Mouse (Mus musculus): ENCODE results near the gene Setd5.
A peak's percentile ranks its signal among the peaks of the same experiment; 100 is the strongest.

The Setd5 gene

DNA sequence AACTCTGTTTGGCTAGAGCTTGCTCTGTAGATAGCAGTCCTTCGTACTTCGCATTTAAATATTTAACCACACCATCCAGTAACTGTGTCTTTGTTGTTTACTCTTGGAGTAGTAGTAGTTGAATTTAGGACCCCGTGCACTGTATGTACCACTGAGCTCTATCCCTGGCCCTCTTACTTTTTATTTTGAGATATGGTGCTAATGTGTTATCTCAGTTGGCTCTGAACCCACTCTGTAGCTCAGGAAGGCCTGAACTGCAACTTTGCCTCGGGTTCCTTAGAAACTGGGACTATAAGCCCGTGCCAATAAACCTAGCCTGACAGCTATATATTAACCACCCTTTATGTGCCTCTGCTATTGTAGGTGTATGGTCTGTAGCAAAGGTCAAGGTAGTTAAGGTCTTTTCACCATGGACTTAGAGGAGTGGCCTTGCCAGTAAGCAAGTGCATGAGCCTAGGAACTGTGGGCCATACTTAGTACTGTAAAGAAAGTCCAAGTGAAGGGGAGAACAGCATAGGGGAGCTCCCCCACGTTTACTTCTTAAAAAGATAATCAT is 22.5 kb upstream of the Setd5 start:
- DNase-seq (ENCODE audit: inconsistent ontology term): no peak

- DNase-seq (ENCODE audit: inconsistent ontology term): no peak
These were observed 16.1 kb upstream of the Setd5 start for GRCm38 (mm10) chr6:113060892-113061563.

GRCm38 (mm10) chr6:113062253-113062652 is 14.9 kb upstream of the Setd5 start:
- DNase-seq (ENCODE audit: inconsistent ontology term): peak; percentile 95

DNA sequence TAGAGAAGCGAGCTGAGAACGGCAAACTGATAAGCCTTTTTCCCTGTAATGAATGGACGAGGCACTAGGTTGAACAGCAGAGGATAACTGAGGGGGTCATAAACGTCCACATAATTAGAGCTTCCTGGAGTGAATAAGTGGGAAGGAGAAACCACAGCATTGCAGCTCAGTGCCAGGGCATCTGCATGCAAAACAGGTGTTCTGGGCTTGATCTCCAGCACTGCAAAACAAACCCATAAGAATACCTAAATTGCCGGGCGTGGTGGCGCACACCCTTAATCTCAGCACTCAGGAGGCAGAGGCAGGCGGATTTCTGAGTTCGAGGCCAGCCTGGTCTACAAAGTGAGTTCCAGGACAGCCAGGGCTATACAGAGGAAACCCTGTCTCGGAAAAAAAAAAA is 13.8 kb upstream of the Setd5 start:
- DNase-seq (ENCODE audit: inconsistent ontology term): no peak

DNA sequence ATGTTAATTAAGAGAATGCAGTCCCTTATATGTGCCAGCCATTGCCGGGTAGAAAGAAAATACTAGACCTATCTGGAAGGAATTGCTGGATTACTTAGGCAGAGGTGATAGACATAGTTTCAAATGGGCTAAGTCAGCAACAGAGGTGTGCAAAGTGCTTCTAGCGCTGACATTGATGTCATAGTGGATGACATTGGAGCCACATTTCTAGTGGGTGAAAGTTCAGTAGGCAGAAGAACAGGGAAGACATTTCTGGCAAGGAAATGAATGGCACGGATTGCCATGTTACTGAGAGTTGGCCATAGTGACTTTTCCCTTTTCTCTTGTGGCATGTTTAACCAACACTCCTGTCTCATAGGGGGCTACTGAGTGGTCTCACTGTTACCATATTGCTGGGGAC is 12.0 kb upstream of the Setd5 start:
- no peak for DNase-seq (ENCODE audit: inconsistent ontology term)

DNA sequence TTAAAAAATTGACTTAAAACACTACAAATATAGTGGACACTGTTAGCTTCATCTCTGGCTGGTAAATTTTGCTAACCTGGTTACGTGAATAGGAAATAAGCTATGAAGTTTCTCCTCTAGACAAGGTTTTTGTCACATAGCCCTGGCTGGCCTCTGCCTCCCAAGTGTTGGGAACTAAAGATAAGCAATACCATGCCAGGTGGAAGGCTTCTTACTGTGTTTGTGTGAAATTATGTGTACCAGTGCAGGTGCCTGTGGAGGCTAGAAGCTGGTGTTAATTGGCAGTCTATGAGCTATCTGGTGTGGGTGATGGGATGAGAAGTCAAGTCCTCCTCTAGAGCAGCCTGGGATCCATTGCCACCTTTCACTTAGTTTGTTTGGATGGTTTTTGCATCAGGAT is 8.0 kb upstream of the Setd5 start:
- DNase-seq (ENCODE audit: inconsistent ontology term): no peak

- peak; percentile 41 for DNase-seq (ENCODE audit: inconsistent ontology term)
These were observed 1.9 kb upstream of the Setd5 start for GRCm38 (mm10) chr6:113075261-113075660.

- peak; percentile 100 for DNase-seq (ENCODE audit: inconsistent ontology term)
These were observed 1.0 kb upstream of the Setd5 start for GRCm38 (mm10) chr6:113076012-113076685.

- no peak for DNase-seq (ENCODE audit: inconsistent ontology term)
These were observed 435 bp downstream of the Setd5 start for GRCm38 (mm10) chr6:113077569-113078030.

- peak; percentile 51 for DNase-seq (ENCODE audit: inconsistent ontology term)
These were observed 1.0 kb downstream of the Setd5 start for GRCm38 (mm10) chr6:113078031-113078721.

DNA sequence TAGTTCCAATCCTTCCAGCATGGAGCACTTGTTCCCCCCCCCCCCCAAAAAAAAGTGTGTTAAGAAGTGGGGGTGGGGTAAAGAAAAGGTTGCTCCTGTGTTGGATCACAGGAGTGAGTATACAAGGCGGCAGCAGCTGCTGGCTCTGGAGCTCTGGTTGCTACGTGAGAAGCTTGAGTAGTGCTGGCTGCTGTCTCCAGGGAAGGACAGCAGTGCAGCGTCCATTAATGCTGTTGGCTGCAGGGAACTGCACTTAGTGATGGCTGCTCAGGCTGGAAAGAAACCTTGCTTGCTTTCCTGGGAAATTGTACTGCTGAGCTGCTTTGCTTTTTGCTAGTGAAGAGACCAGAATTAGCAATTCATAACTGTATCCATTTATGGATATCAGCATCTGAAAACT is 2.3 kb downstream of the Setd5 start:
- no peak for DNase-seq (ENCODE audit: inconsistent ontology term)

DNA sequence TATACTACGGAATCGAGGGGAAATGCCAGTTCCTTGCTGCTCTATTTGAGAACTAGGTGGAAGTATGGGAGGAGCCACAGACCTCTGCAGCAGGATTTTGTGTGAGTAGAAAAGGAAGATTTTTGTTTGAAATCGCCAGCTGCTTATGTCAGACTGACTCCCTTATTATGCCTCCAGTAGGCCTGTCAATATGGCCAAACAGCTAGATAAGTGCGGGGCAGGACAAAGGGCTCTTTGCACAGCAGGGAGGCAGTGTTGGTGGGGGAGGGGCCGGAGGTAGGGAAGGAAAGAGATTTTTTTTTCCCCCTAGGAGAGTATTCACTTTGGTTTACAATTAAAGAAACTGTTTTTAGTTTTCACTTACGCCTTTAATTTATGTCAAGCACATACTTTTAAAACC is 5.1 kb downstream of the Setd5 start:
- no peak for DNase-seq (ENCODE audit: inconsistent ontology term)

DNA sequence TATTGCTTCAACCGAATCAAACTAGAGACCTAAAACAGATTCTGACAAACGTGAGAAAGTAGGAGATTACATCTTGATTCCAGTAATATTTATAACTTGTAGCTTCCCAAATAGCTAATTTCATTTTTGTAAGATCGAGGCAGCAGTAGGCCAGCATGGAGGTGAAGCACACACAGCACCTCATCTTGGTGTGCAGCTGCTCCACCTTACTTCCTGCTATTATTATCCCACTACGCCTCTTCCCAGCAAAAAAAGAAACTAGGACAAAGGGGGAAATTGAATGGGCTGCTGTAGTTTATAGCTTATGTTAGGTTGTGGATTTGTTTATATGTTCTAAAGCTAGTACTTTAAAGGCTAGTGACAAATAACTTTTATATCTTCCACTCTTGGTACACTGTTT is 7.4 kb downstream of the Setd5 start:
- DNase-seq (ENCODE audit: inconsistent ontology term): no peak

- DNase-seq (ENCODE audit: inconsistent ontology term): no peak
These were observed 16.0 kb downstream of the Setd5 start for GRCm38 (mm10) chr6:113093206-113093605.

- no peak for DNase-seq (ENCODE audit: inconsistent ontology term)
These were observed 18.4 kb downstream of the Setd5 start for GRCm38 (mm10) chr6:113095547-113095946.

DNA sequence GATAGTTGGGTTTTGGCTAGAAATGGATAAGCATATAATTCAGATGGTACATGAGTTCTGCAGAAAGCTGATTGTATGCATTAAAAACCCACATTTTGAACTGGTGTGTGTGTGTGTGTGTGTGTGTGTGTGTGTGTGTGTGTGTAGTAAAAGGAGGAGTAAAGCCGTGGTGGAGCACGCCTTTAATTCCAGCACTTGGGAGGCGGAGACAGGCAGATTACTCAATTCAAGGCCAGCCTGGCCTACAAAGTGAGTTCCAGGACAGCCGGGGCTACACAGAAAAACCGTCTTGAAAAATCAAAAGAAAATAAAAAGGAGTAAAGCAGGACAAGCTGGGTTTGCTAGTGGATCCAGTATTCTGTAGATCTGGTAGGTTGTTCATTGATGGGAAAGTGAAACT is 20.5 kb downstream of the Setd5 start:
- DNase-seq (ENCODE audit: inconsistent ontology term): no peak

GRCm38 (mm10) chr6:113099640-113100289 is 22.6 kb downstream of the Setd5 start:
- peak; percentile 90 for DNase-seq (ENCODE audit: inconsistent ontology term)

DNA sequence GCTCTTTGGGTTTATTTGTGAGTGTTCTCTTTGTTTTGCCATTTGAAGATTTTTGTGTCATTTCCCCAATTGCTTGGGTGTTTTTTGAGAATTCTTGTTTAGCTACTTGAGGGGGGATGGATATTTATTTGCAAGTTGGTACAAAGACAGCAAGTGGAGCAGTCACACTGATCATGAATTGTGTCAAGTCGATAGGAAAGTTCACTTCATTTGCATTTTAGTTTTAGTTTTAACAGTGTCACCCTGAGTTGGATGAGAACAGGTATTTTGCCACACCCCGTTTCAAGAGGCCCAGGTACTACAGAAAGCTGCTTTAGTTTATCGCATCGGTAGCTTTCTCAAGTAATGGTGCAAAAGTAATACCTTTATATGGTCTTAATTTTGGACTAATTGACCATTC is 25.4 kb downstream of the Setd5 start:
- DNase-seq (ENCODE audit: inconsistent ontology term): no peak

DNA sequence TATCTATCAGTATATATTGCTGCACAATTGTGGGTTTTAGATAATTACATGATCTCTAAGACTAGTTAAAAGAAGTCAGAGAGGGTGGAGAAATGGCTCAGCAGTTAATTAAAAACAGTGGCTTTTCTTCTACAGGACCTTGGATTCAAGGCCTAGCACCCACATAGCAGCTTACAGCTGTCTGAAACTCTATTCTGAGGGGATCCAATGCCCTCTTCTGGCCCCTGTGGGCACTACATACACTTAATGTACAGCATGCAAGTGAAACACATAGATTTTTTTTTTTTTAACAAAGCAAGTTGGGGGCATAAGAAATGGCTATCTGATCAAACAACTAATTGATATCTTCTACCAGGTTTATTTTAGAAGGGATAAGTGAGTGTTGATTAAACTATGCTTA is 26.6 kb downstream of the Setd5 start:
- DNase-seq (ENCODE audit: inconsistent ontology term): no peak

- no peak for DNase-seq (ENCODE audit: inconsistent ontology term)
These were observed 32.2 kb downstream of the Setd5 start for GRCm38 (mm10) chr6:113109378-113109777.

DNA sequence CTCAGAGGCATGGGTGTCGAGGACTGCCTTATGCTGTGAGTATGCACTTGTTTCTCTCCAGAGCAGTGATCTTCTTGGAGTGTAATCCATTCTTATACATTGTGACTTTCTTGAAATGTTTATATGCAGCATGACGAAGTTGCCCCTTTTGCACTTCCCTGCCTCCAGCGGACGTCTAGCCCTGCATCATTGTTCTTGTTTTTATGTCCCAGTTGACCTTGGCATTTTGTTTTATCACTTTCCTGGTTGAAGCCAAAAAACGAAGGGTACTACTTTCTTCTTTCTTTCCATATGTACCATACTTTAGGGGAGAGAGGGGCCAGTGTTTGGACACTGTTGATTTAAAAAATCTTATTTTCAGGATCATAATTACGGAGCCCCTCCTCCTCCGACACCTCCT is 32.8 kb downstream of the Setd5 start:
- DNase-seq (ENCODE audit: inconsistent ontology term): no peak

GRCm38 (mm10) chr6:113120806-113121205 is 43.6 kb downstream of the Setd5 start:
- no peak for DNase-seq (ENCODE audit: inconsistent ontology term)

Measured in Muller cell, postnatal 12 days (primary cell).